Mouse (Mus musculus) gonadal fat pad, adult 2 months (tissue): ENCODE results near the gene Cenpj. TPM values are rescaled to one million over a fixed set of nuclear protein-coding genes. Genes with fewer than 3 reads are reported as not detected.

Experiments
- DNase-seq: peaks from one replicate; pipeline ENCODE4 v3.0.0-alpha.2; 2012; ENCODE audit warnings: low read depth
- polyA plus RNA-seq: library from polyadenylated mRNA; depleted of rRNA; stranded (reverse); fragments of >200 nt; gene quantifications from 2 replicates; pipeline ENCODE4 v1.2.3, GENCODE M21; 2012; rRNA removed

The Cenpj gene
- polyA plus RNA-seq, result 0.93 and 1.2 TPM in 2 replicates

GRCm38 (mm10) chr14:56575416-56575815, at the start of gene Cenpj, which contains the start of gene Parp4:
Cenpj (minus strand) TSS chr14:56575425.
Parp4 (plus strand) TSS chr14:56575619.
- no peak for DNase-seq

- no peak for DNase-seq
These were observed 45.2 kb upstream of the Cenpj start for GRCm38 (mm10) chr14:56620425-56620824.

- DNase-seq, result no peak
These were observed 42.2 kb upstream of the Cenpj start for GRCm38 (mm10) chr14:56617470-56617869.

GRCm38 (mm10) chr14:56613212-56613611, 38.0 kb upstream of the Cenpj start:
- DNase-seq, result no peak

GRCm38 (mm10) chr14:56605136-56605535, 29.9 kb upstream of the Cenpj start:
- DNase-seq, result no peak

GRCm38 (mm10) chr14:56604438-56604837, 29.2 kb upstream of the Cenpj start:
- DNase-seq, result no peak

GRCm38 (mm10) chr14:56602069-56602468, 26.8 kb upstream of the Cenpj start:
- no peak for DNase-seq

- DNase-seq, result no peak
These were observed 23.5 kb upstream of the Cenpj start for GRCm38 (mm10) chr14:56598759-56599158.

- DNase-seq, result no peak
These were observed 19.6 kb upstream of the Cenpj start for GRCm38 (mm10) chr14:56594811-56595210.

GRCm38 (mm10) chr14:56592191-56592590, 17.0 kb upstream of the Cenpj start:
- no peak for DNase-seq

- no peak for DNase-seq
These were observed 7.1 kb upstream of the Cenpj start for GRCm38 (mm10) chr14:56582294-56582693.

- no peak for DNase-seq
These were observed 5.9 kb upstream of the Cenpj start for GRCm38 (mm10) chr14:56581117-56581516.

- DNase-seq, result no peak
These were observed 3.8 kb upstream of the Cenpj start for GRCm38 (mm10) chr14:56579011-56579410.

- no peak for DNase-seq
These were observed 1.0 kb upstream of the Cenpj start for GRCm38 (mm10) chr14:56575969-56576901.

GRCm38 (mm10) chr14:56572546-56572945, 2.7 kb downstream of the Cenpj start:
- DNase-seq, result no peak

- DNase-seq, result no peak
These were observed 3.7 kb downstream of the Cenpj start for GRCm38 (mm10) chr14:56571310-56572093.

- no peak for DNase-seq
These were observed 6.2 kb downstream of the Cenpj start for GRCm38 (mm10) chr14:56569041-56569440.

- no peak for DNase-seq
These were observed 7.7 kb downstream of the Cenpj start for GRCm38 (mm10) chr14:56567476-56567875.

- no peak for DNase-seq
These were observed 16.1 kb downstream of the Cenpj start for GRCm38 (mm10) chr14:56559134-56559533.

- no peak for DNase-seq
These were observed 20.5 kb downstream of the Cenpj start for GRCm38 (mm10) chr14:56554716-56555115.

- no peak for DNase-seq
These were observed 21.9 kb downstream of the Cenpj start for GRCm38 (mm10) chr14:56553331-56553730.

GRCm38 (mm10) chr14:56552924-56553323, 22.3 kb downstream of the Cenpj start:
- DNase-seq, result no peak

- DNase-seq, result no peak
These were observed 24.3 kb downstream of the Cenpj start for GRCm38 (mm10) chr14:56550960-56551359.
